8 mouse cellular contexts compared by ENCODE assay signal in the genomic region with DNA sequence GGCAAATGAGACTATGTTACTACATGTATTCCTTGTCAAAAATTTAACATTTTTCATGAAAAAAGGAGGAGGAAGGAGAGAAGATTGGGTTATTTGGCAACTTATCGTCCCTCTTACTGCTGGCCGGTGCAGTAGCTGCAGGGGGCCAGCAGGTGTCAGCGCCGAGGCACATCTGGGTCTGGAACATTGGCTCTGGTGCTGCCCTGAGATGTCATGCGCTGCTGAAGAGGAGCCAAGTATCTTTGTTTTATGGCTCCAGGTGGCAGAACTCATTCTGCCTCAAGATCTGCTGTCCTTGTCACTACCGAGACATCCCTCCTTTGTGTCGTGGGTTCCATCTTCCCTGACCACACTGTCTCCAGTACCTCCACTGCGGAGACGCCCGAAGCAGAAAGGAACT. TPM values are rescaled to one million over a fixed set of nuclear protein-coding genes. Genes with fewer than 3 reads are reported as not detected.
DNase-seq lines count a peak whose midpoint lies in the region; ATAC-seq and TF ChIP-seq lines count a peak whose summit lies in the region.
"Had no signal": no experiment of that assay in that cellular context is flagged by ENCODE, and none has a peak within 500 bp of the region (broad histone marks: within the 10 kb centered on the region; RNA-seq: fewer than 3 reads in every experiment).

No protein-coding gene starts in this region.

- TF ChIP-seq POLR2A in thymus, adult 2 months (IDR thresholded peaks at IDR 0.05; ENCODE audit: control insufficient read depth, extremely low read depth, insufficient read depth, low read length, poor library complexity), result no peak
- TF ChIP-seq POLR2A in spleen, adult 2 months (IDR thresholded peaks at IDR 0.05; ENCODE audit: low read depth, low read length), result no peak

- 42% methylated on average over 10 of the region's 10 CpGs for WGBS in thymus, adult 2 months
- WGBS in spleen, adult 2 months, result 39% methylated on average over 10 of the region's 10 CpGs

- no peak overlapping the region for H3K27ac ChIP-seq in thymus, adult 2 months (ENCODE audit: control insufficient read depth, insufficient read depth, low read length)
- no peak overlapping the region for H3K27ac ChIP-seq in spleen, adult 2 months (ENCODE audit: insufficient read depth, low read length)
- H3K27ac ChIP-seq: macrophage had no signal

- no peak overlapping the region for H3K4me3 ChIP-seq in thymus, adult 2 months (ENCODE audit: control insufficient read depth, insufficient read depth, low read length)
- no peak overlapping the region for H3K4me3 ChIP-seq in spleen, adult 2 months (ENCODE audit: extremely low read depth, insufficient read depth, insufficient read length)

- DNase-seq in thymus, adult 2 months, result peak; percentile 71
- DNase-seq in thymus, adult 18-20 months, result no peak
- peak; percentile 57 for DNase-seq in gastrocnemius, adult 18-20 months (ENCODE audit: low spot score)
- DNase-seq in kidney, adult 9 months, result peak; percentile 52
- peak; percentile 70 for DNase-seq in lung, postnatal 36 days
- peak in 1 of 2 experiments; percentile 52 for DNase-seq in spleen, adult 2 months (ENCODE audit: low read depth in 1 of 2, low spot score in 2 of 2)

- no peaks in the 10 kb centered on the region for H3K27me3 ChIP-seq in thymus, adult 2 months (ENCODE audit: control insufficient read depth, insufficient read depth, low read length)
- no peaks in the 10 kb centered on the region for H3K27me3 ChIP-seq in spleen, adult 2 months (ENCODE audit: control insufficient read depth, insufficient read depth, low read length)

- no peaks in the 10 kb centered on the region for H3K4me1 ChIP-seq in thymus, adult 2 months (replicated peaks; ENCODE audit: control insufficient read depth, insufficient read depth, low read length)
- no peaks in the 10 kb centered on the region for H3K4me1 ChIP-seq in spleen, adult 2 months (ENCODE audit: control insufficient read depth, insufficient read depth, insufficient read length)

- peak; percentile 78 for ATAC-seq in activated CD4-positive, CD25-positive, alpha-beta regulatory T cell, adult 4 months

- TF ChIP-seq CTCF in thymus, adult 2 months (IDR thresholded peaks at IDR 0.05; ENCODE audit: borderline replicate concordance, control insufficient read depth, extremely low read depth, insufficient read depth, low read length, poor library complexity), result peak; percentile 93
- peak; percentile 86 for TF ChIP-seq CTCF in spleen, adult 2 months (IDR thresholded peaks at IDR 0.05; ENCODE audit: extremely low read depth, insufficient read depth, insufficient read length, insufficient replicate concordance)

- H3K36me3 ChIP-seq in thymus, adult 2 months (ENCODE audit: control insufficient read depth, insufficient read depth, low read length), result no peaks in the 10 kb centered on the region
- H3K36me3 ChIP-seq in spleen, adult 2 months (ENCODE audit: control insufficient read depth, insufficient read depth, low read length), result no peaks in the 10 kb centered on the region

RNA-seq across cellular contexts. Expression of gene Ncl, which starts 12.8 kb away (rescaled TPM):
- polyA plus RNA-seq in thymus, adult 2 months (2012; rRNA removed), result 17.0 and 21.5 TPM in 2 replicates
- 100 to 1,000 TPM; 383 to 392 TPM for polyA plus RNA-seq in activated CD4-positive, CD25-positive, alpha-beta regulatory T cell, adult 4 months (2017; shearing (Covaris generic))
- 100 to 1,000 TPM in 1 of 2 experiments, 10 to 100 TPM in 1; 99.3 to 113 TPM for total RNA-seq in gastrocnemius, adult 18-20 months (2021)
- 8.5 and 9.1 TPM in 2 replicates for polyA plus RNA-seq in spleen, adult 2 months (2012; rRNA removed)

RNA-seq across cellular contexts. Expression of gene Nmur1, which starts 54.0 kb away (rescaled TPM):
- polyA plus RNA-seq in thymus, adult 2 months (2012; rRNA removed), result 0.44 and 0.64 TPM in 2 replicates
- 1 to 10 TPM in 1 of 2 experiments, under 1 TPM in 1; 0.38 to 3.9 TPM for polyA plus RNA-seq in activated CD4-positive, CD25-positive, alpha-beta regulatory T cell, adult 4 months (2017; shearing (Covaris generic))
- total RNA-seq in gastrocnemius, adult 18-20 months (2021), result not detected
- polyA plus RNA-seq in spleen, adult 2 months (2012; rRNA removed), result 0.11 and 0.34 TPM in 2 replicates
- polyA plus RNA-seq: macrophage had no signal

RNA-seq across cellular contexts. Expression of gene Tex44, which starts 54.1 kb away (rescaled TPM):
- 0.74 and 1.2 TPM in 2 replicates for polyA plus RNA-seq in thymus, adult 2 months (2012; rRNA removed)
- polyA plus RNA-seq in activated CD4-positive, CD25-positive, alpha-beta regulatory T cell, adult 4 months (2017; shearing (Covaris generic)), result not detected
- not detected for total RNA-seq in gastrocnemius, adult 18-20 months (2021)
- polyA plus RNA-seq in spleen, adult 2 months (2012; rRNA removed), result not detected in 2 replicates
- polyA plus RNA-seq: macrophage had no signal

Comparison
In these comparisons a context has a peak if more than half of its experiments do, and no peak if none do; other contexts are left out.
1. DNase-seq: peak in thymus, adult 2 months (single experiment), gastrocnemius, adult 18-20 months (single experiment), kidney, adult 9 months (single experiment) and lung, postnatal 36 days (single experiment); none in thymus, adult 18-20 months (0 of 2).
2. RNA of gene Ncl, which starts 12.8 kb away (polyA plus RNA-seq): 383 to 392 TPM in activated CD4-positive, CD25-positive, alpha-beta regulatory T cell, adult 4 months; 17.0 to 21.5 TPM in thymus, adult 2 months and 8.5 to 9.1 TPM in spleen, adult 2 months; every median in the first group is over 10 times any median in the second.